Mouse (Mus musculus): ENCODE data around the gene Mgme1.
A peak's percentile ranks its signal among the peaks of the same experiment; 100 is the strongest.

Gene Mgme1

DNA sequence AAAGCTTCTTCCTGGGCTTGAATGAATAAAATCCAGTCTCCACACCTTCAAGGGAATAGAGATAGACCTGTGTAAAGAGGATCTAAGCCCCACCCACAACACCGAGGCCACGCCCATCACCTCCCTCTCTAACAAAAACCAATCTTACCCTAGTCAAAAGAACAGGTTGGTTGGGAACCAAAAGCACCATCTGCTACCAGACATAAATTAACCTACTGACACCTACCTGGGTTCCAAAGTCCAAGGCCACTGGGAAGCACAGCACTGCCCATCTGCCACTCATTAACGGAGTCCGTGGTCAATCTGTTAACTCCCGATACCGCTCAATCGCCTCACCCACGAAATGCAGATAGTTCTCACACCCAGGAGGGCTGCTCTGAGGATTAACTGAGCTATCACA is 38.1 kb downstream of the Mgme1 start:
- DNase-seq: no peak

DNA sequence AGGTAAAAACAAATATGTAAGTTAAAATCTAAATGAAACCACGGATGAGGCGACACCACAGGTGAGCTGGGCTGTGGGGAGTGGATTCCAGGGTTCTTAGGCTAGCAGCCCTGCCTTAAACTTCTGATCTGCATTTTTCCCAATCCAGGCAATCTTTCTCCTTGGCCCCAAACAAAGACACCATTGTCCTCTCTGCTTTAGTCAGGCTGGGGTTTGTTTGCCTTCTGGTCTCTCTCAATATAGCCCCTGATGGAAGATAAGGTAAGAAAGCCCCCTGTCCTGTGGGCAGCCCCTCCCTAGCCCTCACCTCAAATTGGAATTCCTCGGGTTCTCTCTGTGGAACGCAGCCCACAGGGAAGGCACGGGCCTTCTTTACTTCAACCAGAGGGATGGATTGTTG is 39.8 kb downstream of the Mgme1 start:
- no peak for DNase-seq

DNA sequence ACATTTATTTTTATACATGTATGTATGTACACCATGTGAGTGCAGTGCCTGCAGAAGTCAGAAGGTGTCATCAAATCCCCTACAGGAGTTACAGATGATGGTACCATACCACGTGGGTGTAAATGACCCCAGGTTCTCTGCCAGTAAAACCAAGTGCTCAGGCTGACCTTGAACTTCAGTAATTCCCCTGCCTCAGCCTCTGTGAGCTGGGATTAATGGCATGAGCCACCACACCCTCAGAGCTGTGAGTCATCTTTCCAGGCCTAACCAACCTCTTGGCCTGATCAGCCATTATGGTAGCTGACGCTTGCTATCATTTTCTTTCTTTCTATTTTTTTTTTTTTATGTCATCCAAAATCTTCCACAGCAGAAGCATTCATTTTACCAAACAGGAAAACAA is 40.9 kb downstream of the Mgme1 start:
- DNase-seq: no peak

DNA sequence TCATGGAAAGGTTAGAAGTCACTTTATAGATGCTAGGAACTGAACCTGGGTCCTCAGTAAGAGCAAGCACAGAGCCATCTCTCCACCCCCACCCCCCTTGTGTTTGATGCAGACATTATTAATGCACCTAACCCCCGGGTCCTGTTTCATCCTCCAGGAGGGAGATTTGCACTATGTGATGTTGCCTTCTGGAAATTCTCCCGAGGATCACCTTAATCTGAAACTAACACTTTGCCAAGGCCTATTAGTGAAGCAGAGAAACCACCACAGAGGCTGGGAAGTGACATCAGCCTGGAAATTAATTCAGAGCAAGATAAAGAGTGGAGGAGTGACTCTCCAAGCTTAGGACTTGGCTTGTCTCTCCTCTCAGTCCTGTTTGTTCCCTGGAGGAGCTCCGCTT is 53.8 kb downstream of the Mgme1 start:
- DNase-seq: no peak

DNA sequence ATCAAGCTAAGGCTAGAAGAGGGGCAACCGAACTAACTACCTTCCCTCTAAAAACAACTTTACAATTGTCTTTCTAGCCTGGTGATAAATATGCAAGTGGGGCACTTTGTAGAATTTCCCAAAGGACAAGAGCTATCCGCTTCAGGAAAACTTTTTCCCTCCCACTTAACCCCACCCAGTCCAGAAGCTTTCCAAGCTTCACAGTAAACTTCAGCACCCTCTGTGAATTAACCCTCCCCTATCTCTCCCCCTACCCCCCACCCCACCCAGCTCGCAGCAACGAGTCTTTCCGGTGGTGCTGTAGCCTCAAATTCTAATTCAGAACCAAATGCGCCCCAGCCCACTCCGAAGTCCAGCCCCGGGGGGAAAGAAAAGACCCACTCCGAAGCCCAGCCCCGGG is 59.0 kb downstream of the Mgme1 start:
- no peak for DNase-seq

DNA sequence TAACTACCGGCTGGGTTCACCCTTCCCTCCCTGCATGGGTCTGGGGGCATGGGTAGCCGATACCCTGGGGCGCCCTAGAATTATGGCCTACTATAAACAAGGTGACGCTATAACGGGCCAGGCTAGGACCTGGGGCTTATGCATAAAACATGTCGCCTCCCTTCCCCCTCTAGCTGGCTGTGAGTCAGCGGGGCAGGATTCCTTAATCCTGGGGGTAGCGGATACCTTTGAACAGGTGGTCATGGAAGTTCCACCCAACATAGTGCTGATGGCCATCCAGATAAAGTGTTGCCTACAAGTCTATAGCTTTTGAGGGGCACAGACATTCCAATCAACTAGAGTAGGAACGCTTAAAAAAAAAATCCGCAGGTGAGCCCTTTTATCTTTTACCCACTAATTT is 59.5 kb downstream of the Mgme1 start:
- no peak for DNase-seq

DNA sequence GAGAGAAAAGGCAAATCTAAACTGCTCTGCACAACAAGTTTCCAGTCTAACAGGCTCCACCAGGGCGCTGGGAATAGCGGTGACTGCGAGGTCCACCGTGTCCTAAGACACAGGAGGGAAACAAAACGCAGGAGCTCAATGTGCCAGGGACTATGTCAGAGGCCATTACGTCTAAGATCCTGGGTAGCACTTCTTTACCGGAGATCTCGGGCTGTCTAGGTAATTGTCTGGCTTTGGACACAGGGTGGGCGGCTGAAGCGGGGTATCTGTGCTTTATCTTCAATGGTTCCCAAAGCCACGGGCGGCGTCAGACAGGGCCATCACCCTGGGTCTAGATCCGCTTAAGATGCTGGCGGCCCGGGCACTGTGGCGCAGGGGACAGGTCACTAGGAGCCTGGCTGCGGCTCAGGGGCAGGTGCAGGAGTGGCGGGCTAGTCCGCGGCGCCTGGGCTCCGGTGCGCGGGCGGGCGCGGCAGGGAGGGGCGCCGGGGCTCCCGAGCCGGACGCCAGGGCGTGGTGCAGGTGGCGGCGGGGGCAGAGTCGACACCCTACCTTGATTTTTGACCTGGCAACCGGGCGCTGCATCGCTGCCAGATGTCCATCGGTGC is 60.0 kb downstream of the Mgme1 start:
- DNase-seq: peak; percentile 22 to 36
